Mouse (Mus musculus) heart, adult 2 months (tissue): ENCODE results near the gene Obp2b. TPM values are rescaled to one million over a fixed set of nuclear protein-coding genes. Genes with fewer than 3 reads are reported as not detected.
"Not testable (repeated sequence)": the region's sequence is repeated elsewhere in the genome, so short reads cannot be mapped to it uniquely, and the experiment has no call there.

ENCODE experiments used
- DNase-seq, 2 experiments: peaks; one replicate each; pipeline ENCODE4 v3.0.0; 2021
- H3K27ac ChIP-seq: fragments of 200-600 bp; 2 replicates; pipeline ENCODE4 v1.8.1; 2022
- H3K27me3 ChIP-seq: fragments of 200-500 bp; 2 replicates; pipeline ENCODE4 v1.6.1; 2012; ENCODE audit warnings: mild to moderate bottlenecking, low read length, inconsistent platforms, mixed read lengths; ENCODE audit not compliant: control insufficient read depth, insufficient read depth
- H3K36me3 ChIP-seq: fragments of 200-500 bp; 2 replicates; pipeline ENCODE4 v1.6.1; 2012; ENCODE audit warnings: low read length, inconsistent platforms; ENCODE audit not compliant: control insufficient read depth, insufficient read depth
- H3K4me1 ChIP-seq: fragments of 200-500 bp; 2 replicates; pipeline ENCODE4 v1.6.1; 2011; ENCODE audit warnings: low read length; ENCODE audit not compliant: control insufficient read depth, insufficient read depth
- H3K4me3 ChIP-seq: fragments of 200-600 bp; 2 replicates; pipeline ENCODE4 v1.8.1; 2022
- H3K79me2 ChIP-seq: fragments of 200-500 bp; replicated peaks from 2 replicates; pipeline ENCODE4 v1.6.1; 2012; ENCODE audit warnings: mild to moderate bottlenecking, inconsistent platforms, low read length, moderate library complexity, mixed read lengths; ENCODE audit not compliant: control insufficient read depth, insufficient read depth
- H3K9ac ChIP-seq: fragments of 200-500 bp; 2 replicates; pipeline ENCODE4 v1.6.1; 2012; ENCODE audit warnings: low read depth, mild to moderate bottlenecking, control low read depth, inconsistent platforms, low read length, mixed read lengths
- CTCF ChIP-seq: fragments of 200-600 bp; IDR thresholded peaks from 2 replicates; pipeline ENCODE4 v1.8.1; 2022; ENCODE audit warnings: antibody characterized with exemption, mild to moderate bottlenecking, moderate library complexity
- EP300 ChIP-seq: fragments of 200-500 bp; IDR thresholded peaks from 2 replicates; pipeline ENCODE4 v1.6.1; 2011; ENCODE audit warnings: low read depth, low read length, control low read depth; ENCODE audit not compliant: insufficient read depth
- POLR2A ChIP-seq: fragments of 200-500 bp; IDR thresholded peaks from 2 replicates; pipeline ENCODE4 v1.6.1; 2011; ENCODE audit warnings: mild to moderate bottlenecking, low read depth, low read length, control low read depth; ENCODE audit not compliant: insufficient read depth
- WGBS: fragments of 180-500 bp; shearing (Covaris S2); methylation state at CpG from one replicate; pipeline ENCODE4 v1.1.7; 2018; 5-methylcytosine and 5-hydroxymethylcytosine counted together
- intact Hi-C: fragments of 180-260 bp; cut with DNase I; formaldehyde crosslinking; loops from one replicate; pipeline ENCODE4 v1.15.1; 2025
- polyA plus RNA-seq: library from polyadenylated mRNA; depleted of rRNA; stranded (reverse); fragments of >200 nt; gene quantifications from 2 replicates; pipeline ENCODE4 v1.2.3, GENCODE M21; 2012
- total RNA-seq, 2 experiments: library from RNA; stranded (reverse); gene quantifications; 2 replicates each; pipeline ENCODE4 v1.2.3; 2021

The Obp2b gene
- total and polyA plus RNA-seq, 3 experiments, result not detected

DNA sequence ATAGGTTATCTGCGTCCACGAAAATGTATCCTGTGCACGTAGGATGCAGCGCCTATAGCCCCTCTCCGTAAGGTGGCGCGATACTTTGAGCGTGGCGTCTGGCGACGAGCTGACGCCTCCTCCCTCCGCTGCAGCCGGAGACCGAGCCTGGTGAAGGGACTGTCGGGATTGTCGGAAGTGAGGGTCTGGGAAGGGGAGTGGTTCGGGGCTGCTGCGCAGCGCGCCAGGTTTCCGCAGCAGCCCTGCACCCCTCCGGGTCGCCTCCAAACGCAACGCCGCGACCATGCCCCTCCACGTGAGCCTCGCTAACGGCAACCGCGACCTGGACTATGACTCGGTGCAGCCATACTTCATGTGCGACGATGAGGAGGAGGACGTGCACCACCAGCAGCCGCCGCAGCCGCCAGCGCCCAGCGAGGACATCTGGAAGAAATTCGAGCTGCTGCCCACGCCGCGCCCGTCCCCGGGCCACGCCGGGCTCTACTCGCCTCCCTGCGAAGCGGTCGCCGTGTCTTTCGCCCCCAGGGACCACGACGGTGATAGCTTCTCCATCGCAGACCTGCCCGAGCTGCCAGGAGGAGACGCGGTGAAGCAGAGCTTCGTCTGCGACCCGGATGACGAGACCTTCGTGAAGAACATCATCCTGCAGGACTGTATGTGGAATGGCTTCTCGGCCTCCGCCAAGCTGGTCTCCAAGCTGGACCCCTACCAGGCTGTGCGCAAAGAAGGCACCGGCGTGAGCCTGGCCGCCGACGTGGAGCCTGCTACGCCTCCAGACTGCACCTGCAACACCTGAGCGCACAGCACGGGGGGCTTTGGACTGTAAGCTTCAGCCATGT lies 29.9 kb upstream of the Obp2b start, which contains the start of gene Bmyc:
Gene Bmyc (plus strand): TSS at position 97 of the 839 bp plus-strand sequence.
- Histone ChIP-seq H3K79me2 (no peaks in the 10 kb centered on the region), H3K4me3 (peak within 1 kb of the TSS; percentile 92), H3K36me3 (no peaks in the 10 kb centered on the region), H3K9ac (peak within 1 kb of the TSS; percentile 87), H3K4me1 (peaks cover 3% of the 10 kb centered on the region), H3K27me3 (no peaks in the 10 kb centered on the region), H3K27ac (peak within 1 kb of the TSS; percentile 69)
- under 1% methylated on average over 78 of the region's 78 CpGs for WGBS
- intact Hi-C loops, result no loop called here
- peak; percentile 83 to 85 for DNase-seq
- peak; percentile 52; the same call in 1 of the 2 replicates for TF ChIP-seq EP300
- peak; percentile 78 for TF ChIP-seq CTCF
- TF ChIP-seq POLR2A, result peak; percentile 56; the same call in 1 of the 2 replicates

GRCm38 (mm10) chr2:25708121-25708520 lies 28.7 kb upstream of the Obp2b start:
- Histone ChIP-seq H3K79me2 (no peaks in the 10 kb centered on the region), H3K36me3 (no peaks in the 10 kb centered on the region), H3K4me1 (peaks cover 3% of the 10 kb centered on the region), H3K9ac (no peak overlapping the region), H3K27me3 (no peaks in the 10 kb centered on the region), H3K27ac (no peak overlapping the region), H3K4me3 (no peak overlapping the region)
- TF ChIP-seq CTCF (peak; percentile 50), EP300 (no peak)
- WGBS, result 87% methylated on average over 2 of the region's 2 CpGs
- intact Hi-C loops, result loop anchor here (2.0 kb wide), 1 partner anchor 43 kb away; no protein-coding TSS in a partner anchor
- peak in 1 of 2 experiments; percentile 11 for DNase-seq

- H3K4me3 ChIP-seq, H3K36me3 ChIP-seq, H3K27me3 ChIP-seq, H3K79me2 ChIP-seq, H3K27ac ChIP-seq, DNase-seq, H3K4me1 ChIP-seq, H3K9ac ChIP-seq: not testable (repeated sequence)
- intact Hi-C loops, result loop anchor here (2.0 kb wide), 1 partner anchor 42 kb away; no protein-coding TSS in a partner anchor
- 90% methylated on average over 1 of the region's 1 CpGs for WGBS
These were observed 27.8 kb upstream of the Obp2b start for GRCm38 (mm10) chr2:25709056-25709455.

- not testable (repeated sequence) for H3K79me2 ChIP-seq, DNase-seq, H3K4me3 ChIP-seq, H3K27me3 ChIP-seq, H3K9ac ChIP-seq, H3K36me3 ChIP-seq, H3K27ac ChIP-seq, H3K4me1 ChIP-seq
- 66% methylated on average over 2 of the region's 2 CpGs for WGBS
- intact Hi-C loops, result loop anchor here (2.0 kb wide), 1 partner anchor 41 kb away; no protein-coding TSS in a partner anchor
These were observed 27.0 kb upstream of the Obp2b start for GRCm38 (mm10) chr2:25709791-25710190.

DNA sequence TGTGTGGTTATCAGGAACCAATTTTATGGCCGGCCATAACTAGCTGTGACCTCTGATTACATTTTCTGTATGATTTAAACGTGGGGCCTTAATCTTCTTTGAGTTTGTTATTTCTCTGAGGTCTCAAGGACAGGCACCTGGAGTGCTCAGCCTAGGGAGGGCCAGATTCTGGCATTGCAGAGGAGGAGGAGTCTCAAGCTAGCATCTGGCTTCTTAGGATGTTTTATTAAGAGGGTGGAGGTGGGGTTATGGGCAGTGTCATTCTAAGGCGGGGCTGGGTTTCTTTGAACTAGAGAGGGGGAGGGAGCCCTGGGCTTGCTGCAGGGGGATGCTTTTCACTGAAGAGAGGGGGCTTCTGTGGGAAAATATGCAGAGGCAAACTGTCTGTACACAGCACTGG lies 25.2 kb upstream of the Obp2b start:
- H3K36me3 ChIP-seq, H3K79me2 ChIP-seq, H3K4me1 ChIP-seq, H3K27ac ChIP-seq, DNase-seq, intact Hi-C loops, H3K27me3 ChIP-seq, H3K9ac ChIP-seq, H3K4me3 ChIP-seq: not testable (repeated sequence)
- WGBS, result 38% methylated on average over 3 of the region's 3 CpGs

GRCm38 (mm10) chr2:25717222-25717621 lies 19.6 kb upstream of the Obp2b start:
- Histone ChIP-seq H3K4me3 (no peak overlapping the region), H3K9ac (no peak overlapping the region), H3K27me3 (no peaks in the 10 kb centered on the region), H3K4me1 (no peaks in the 10 kb centered on the region), H3K27ac (no peak overlapping the region), H3K79me2 (no peaks in the 10 kb centered on the region), H3K36me3 (no peaks in the 10 kb centered on the region)
- intact Hi-C loops, result no loop called here
- TF ChIP-seq POLR2A, result no peak
- no peak for TF ChIP-seq EP300
- TF ChIP-seq CTCF, result no peak
- DNase-seq, result no peak
